Mouse (Mus musculus): Measurements from ENCODE around the gene Gm7579. TPM values are rescaled to one million over a fixed set of nuclear protein-coding genes. Genes with fewer than 3 reads are reported as not detected.
A peak's percentile ranks its signal among the peaks of the same experiment; 100 is the strongest.
"Not testable (repeated sequence)": the region's sequence is repeated elsewhere in the genome, so short reads cannot be mapped to it uniquely, and the experiment has no call there.

The Gm7579 gene
- not detected for total RNA-seq (2021)

DNA sequence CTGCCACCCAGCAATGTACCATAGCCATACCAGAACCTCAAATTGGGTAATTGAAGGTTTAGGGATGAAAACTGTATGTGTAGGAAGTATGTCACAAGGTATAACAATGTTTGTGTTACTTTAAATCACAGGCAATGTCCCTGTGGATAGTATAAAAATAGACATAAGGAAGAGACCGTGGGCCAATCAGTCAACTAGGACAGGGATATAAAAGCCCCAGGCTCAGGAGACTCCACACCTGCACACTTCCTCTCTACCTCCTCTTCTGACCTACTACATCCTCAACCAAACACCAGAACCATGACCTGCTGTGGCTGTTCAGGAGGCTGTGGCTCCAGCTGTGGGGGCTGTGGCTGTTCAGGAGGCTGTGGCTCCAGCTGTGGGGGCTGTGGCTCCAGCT is at the start of gene Gm7579:
Gene Gm7579, plus strand, starts transcription at position 301 of the 400 bp plus-strand sequence.
- no peak for DNase-seq (ENCODE audit: low spot score in 2 of 2)
- intact Hi-C loops (cut with DNase I): no loop called here

DNA sequence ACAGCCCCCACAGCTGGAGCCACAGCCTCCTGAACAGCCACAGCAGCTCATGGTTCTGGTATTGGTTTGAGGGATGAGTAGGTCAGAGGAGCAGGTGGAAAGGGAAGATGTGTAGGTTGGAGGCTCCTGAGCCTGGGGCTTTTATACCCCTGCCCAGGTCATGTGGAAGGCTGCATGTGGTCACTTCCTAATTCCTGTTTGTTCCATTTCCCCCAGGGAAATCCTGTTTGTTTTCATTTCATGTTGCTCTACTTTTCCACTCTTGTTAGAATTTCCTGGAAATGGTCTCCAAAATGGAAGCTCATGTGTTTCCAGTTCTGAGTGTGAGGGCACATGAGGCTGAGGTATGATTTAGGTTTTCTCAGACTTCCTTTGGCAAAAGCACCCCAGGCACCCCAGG is 46.0 kb upstream of the Gm7579 start, which contains the start of gene Gm4553:
Gene Gm4553, minus strand, starts transcription at position 101 of the 400 bp plus-strand sequence.
- intact Hi-C loops (cut with DNase I): loop anchor here (5.0 kb wide), 1 partner anchor 98 kb away; no protein-coding TSS in a partner anchor
- DNase-seq (ENCODE audit: low spot score in 2 of 2): not testable (repeated sequence)

DNA sequence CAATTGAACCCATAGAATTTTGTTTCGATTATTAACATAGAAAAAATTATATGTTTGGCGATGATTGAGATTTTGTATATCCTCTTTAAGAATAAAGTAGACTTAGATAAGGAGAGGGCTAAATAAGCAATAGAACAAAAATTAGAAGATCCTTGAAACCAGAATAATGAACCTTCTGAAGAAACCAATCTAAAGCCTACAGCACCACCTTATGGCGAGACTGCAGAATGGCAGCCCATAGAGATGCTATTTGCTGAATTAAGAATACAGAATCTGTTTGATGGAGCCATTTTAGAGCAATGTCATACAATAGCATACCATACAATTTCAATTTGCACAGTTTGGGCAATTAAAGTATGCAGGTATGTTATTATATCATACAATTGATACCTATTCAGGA is 41.8 kb upstream of the Gm7579 start:
- no peak for DNase-seq (ENCODE audit: low spot score in 2 of 2)
- intact Hi-C loops (cut with DNase I): loop anchor here (5.0 kb wide), 1 partner anchor 103 kb away; no protein-coding TSS in a partner anchor

DNA sequence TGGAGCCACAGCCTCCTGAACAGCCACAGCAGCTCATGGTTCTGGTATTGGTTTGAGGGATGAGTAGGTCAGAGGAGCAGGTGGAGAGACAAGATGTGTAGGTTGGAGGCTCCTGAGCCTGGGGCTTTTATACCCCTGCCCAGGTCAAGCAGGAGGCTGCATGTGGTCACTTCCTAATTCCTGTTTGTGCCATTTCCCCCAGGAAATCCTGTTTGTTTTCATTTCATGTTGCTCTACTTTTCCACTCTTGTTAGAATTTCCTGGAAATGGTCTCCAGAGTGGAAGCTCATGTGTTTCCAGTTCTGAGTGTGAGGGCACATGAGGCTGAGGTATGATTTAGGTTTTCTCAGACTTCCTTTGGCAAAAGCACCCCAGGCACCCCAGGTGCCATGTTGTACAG is 35.8 kb upstream of the Gm7579 start, which contains the start of gene Krtap5-2:
Gene Krtap5-2, minus strand, starts transcription at position 101 of the 400 bp plus-strand sequence.
- DNase-seq (ENCODE audit: low spot score in 2 of 2); intact Hi-C loops (cut with DNase I): not testable (repeated sequence)

GRCm38 (mm10) chr7:142178685-142179084 is 33.0 kb upstream of the Gm7579 start:
- intact Hi-C loops (cut with DNase I): no loop called here
- peak in 1 of 2 experiments; percentile 53 for DNase-seq (ENCODE audit: low spot score in 2 of 2)

DNA sequence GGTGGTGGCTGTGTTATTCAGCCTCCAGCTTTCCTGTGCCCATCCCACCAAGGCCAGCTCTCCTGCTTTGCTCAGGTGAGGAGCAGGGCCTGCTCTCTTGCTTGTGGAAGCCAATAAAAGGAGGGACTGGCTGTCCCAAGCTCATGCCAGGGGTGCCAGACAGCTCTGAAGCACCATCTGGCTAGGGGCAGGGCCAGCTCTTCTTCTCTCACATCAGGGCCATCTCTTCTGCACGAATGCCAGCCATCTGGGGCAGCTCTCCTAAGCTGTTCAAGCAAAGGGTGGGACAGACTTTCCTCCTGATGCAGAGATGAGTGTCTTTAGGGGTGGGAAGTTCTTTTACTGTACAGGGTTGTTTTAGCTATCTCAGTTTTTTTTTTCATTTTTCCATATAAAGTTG is 30.6 kb upstream of the Gm7579 start:
- DNase-seq (ENCODE audit: low spot score in 2 of 2): no peak
- intact Hi-C loops (cut with DNase I): no loop called here

DNA sequence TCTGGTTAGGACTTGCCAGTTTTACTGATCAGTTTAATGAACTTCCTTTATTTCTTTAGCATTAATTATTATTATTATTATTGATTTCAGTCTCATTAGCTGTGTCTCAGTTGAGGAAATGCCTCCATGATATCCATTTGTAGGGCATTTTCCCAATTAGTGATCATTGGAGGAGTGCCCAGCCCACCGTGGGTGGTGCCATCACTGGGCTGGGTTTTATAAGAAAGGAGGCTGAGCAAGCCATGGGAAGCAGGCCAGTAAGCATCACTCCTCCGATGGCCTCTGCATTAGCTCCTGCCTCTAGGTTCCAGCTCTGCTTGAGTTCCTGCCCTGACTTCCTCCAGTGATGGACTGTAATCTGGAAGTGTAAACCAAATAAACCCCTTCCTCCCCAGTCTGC is 23.5 kb upstream of the Gm7579 start:
- intact Hi-C loops (cut with DNase I): no loop called here

GRCm38 (mm10) chr7:142190289-142190688 is 21.4 kb upstream of the Gm7579 start, which contains the start of gene Gm10153:
Gene Gm10153, minus strand, starts transcription at chr7:142190389.
- DNase-seq (ENCODE audit: low spot score in 2 of 2): no peak
- intact Hi-C loops (cut with DNase I): no loop called here

More for the DNA sequence above, 23.5 kb upstream of the Gm7579 start:
- no peak for DNase-seq (ENCODE audit: low spot score in 2 of 2)

- peak in 1 of 2 experiments; percentile 16 for DNase-seq (ENCODE audit: low spot score in 2 of 2)
- intact Hi-C loops (cut with DNase I): no loop called here
Measured at GRCm38 (mm10) chr7:142198748-142199147, 12.9 kb upstream of the Gm7579 start.

DNA sequence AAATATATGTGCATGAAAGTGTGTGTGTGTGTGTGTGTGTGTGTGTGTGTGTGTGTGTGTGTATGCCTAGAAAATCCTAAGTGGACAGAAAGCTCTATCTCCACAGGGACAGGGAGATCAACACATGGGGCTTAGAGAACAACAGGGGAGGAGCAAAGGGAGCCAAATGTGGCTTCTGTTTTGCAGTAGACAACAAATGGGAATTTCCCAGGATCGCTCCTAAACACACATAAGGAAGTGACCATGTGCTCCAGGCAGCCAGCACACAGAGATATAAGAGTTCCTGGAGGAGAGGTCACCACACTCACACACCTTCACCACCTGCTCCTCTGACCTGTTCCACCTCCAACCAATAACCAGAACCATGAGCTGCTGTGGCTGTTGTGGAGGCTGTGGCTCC is 10.6 kb upstream of the Gm7579 start, which contains the start of gene Krtap5-3:
Gene Krtap5-3, plus strand, starts transcription at position 301 of the 400 bp plus-strand sequence.
- intact Hi-C loops (cut with DNase I): no loop called here

GRCm38 (mm10) chr7:142205488-142205887 is 6.2 kb upstream of the Gm7579 start:
- no peak for DNase-seq (ENCODE audit: low spot score in 2 of 2)

More for the DNA sequence above, 10.6 kb upstream of the Gm7579 start, which contains the start of gene Krtap5-3:
- DNase-seq (ENCODE audit: low spot score in 2 of 2): no peak

DNA sequence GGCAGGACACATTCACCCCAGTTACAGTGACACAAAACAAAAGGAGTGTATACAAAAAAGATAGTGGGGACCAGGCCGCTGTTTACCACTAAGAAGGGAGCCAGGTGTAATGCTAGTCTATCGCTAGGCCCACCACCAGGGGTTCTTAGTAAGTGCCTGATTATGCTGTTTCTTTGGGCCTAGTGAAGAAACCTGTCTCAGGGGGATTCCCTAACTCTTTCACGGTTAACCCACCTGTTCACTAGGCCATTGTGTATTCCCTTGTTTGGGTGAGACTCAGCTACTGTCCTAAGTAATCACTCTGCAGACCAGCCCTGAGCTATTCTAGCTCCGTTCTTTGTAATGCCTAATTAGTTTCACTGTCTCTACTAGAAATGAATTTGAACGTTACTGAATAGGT is 4.8 kb upstream of the Gm7579 start:
- intact Hi-C loops (cut with DNase I); DNase-seq (ENCODE audit: low spot score in 2 of 2): not testable (repeated sequence)

More at GRCm38 (mm10) chr7:142205488-142205887, 6.2 kb upstream of the Gm7579 start:
- intact Hi-C loops (cut with DNase I): no loop called here

DNA sequence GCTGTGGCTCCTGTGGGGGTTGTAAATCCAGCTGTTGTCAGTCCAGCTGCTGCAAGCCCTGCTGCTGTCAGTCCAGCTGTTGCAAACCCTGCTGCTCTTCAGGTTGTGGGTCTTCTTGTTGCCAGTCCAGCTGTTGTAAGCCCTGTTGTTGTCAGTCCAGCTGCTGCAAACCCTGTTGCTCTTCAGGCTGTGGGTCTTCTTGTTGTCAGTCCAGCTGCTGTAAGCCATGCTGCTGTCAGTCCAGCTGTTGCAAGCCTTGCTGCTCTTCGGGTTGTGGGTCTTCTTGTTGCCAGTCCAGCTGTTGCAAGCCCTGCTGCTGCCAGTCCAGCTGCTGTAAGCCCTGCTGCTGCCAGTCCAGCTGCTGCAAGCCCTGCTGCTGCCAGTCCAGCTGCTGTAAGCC is 477 bp downstream of the Gm7579 start:
- intact Hi-C loops (cut with DNase I); DNase-seq (ENCODE audit: low spot score in 2 of 2): not testable (repeated sequence)

- intact Hi-C loops (cut with DNase I): no loop called here
Measured at GRCm38 (mm10) chr7:142224518-142224917, 12.9 kb downstream of the Gm7579 start.

GRCm38 (mm10) chr7:142229871-142230270 is 18.2 kb downstream of the Gm7579 start, which contains the start of gene Krtap5-5:
Gene Krtap5-5, minus strand, starts transcription at chr7:142229971.
- DNase-seq (ENCODE audit: low spot score in 2 of 2); intact Hi-C loops (cut with DNase I): not testable (repeated sequence)

More at GRCm38 (mm10) chr7:142224518-142224917, 12.9 kb downstream of the Gm7579 start:
- DNase-seq (ENCODE audit: low spot score in 2 of 2): no peak

DNA sequence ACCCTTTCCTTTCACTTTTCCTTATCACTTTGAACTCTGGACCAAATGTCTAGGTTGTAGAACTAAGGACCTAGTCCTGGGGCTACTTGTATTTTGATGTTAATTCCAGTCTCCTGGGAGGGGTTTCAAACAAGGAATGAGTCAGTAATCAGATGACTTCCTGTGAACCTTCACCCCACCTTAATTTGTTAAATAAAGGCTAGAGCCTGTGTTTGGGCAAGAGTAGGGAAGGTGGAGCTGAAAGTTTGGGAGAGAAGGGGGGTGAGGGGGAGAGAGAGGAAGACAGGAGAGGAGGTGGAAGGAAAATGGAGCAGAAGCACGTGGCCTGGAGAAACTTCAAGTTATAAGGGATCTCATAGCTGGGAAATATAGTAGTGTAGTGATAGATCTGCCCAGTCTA is 19.9 kb downstream of the Gm7579 start:
- intact Hi-C loops (cut with DNase I): no loop called here
- DNase-seq (ENCODE audit: low spot score in 2 of 2): no peak

- DNase-seq (ENCODE audit: low spot score in 2 of 2): no peak
- intact Hi-C loops (cut with DNase I): no loop called here
Measured at GRCm38 (mm10) chr7:142240978-142241377, 29.3 kb downstream of the Gm7579 start, which contains the start of gene Gm40460. Gene Gm40460, minus strand, starts transcription at chr7:142241078.

DNA sequence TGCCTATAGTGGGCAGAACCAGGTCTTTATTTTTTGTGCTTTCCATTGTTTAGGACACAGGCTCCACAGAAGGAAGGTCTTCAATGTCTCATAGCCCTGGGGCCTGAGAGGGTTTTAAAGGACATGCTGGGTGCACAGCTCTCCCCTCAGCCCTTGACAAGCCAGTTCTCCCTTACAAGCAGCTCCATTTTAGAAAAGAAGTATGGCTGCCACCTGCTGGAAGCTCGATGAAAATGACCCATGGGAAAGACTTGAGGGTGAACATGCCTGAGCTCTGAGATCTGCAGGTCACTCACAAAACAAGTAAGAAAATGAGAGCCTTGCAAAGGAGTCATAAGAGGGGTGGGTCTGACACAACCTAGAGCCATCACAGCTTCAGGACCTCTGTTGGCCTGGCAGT is 38.2 kb downstream of the Gm7579 start:
- DNase-seq (ENCODE audit: low spot score in 2 of 2): peak; percentile 14 to 50
- intact Hi-C loops (cut with DNase I): loop anchor here (2.0 to 10.0 kb wide), 2 partner anchors 103 to 235 kb away; no protein-coding TSS in a partner anchor

GRCm38 (mm10) chr7:142255517-142255916 is 43.9 kb downstream of the Gm7579 start:
- intact Hi-C loops (cut with DNase I): loop anchor here (10.0 kb wide), 1 partner anchor 241 kb away; no protein-coding TSS in a partner anchor
- DNase-seq (ENCODE audit: low spot score in 2 of 2): peak; percentile 43 to 49

DNA sequence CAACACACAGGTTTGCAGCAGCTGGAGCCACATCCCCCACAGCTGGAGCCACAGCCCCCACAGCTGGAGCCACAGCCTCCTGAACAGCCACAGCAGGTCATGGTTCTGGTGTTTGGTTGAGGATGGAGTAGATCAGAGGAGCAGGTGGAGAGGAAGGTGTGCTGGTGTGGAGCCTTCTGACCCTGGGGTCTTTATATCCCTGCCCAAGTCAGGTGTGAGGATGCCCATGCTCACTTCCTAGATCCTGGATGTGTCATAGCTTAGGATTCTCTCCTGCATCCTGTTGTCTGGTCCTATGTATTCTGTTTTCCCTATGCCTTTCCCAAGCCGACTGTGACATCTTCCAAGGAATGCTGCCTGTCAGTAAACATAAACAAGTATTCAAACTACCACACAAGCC is 46.6 kb downstream of the Gm7579 start, which contains the start of gene Gm2431:
Gene Gm2431, minus strand, starts transcription at position 101 of the 400 bp plus-strand sequence.
- intact Hi-C loops (cut with DNase I): loop anchor here (10.0 kb wide), 1 partner anchor 243 kb away; no protein-coding TSS in a partner anchor
- DNase-seq (ENCODE audit: low spot score in 2 of 2): not testable (repeated sequence)

Data from left cerebral cortex, postnatal 25 days (tissue).